Mouse (Mus musculus): ENCODE measurements around the gene Add3. TPM values are rescaled to one million over a fixed set of nuclear protein-coding genes. Genes with fewer than 3 reads are reported as not detected.

The Add3 gene
- polyA plus RNA-seq, 1 experiment from 2014 or later: 49.7 TPM

GRCm38 (mm10) chr19:53156361-53156760 lies 16.1 kb downstream of the Add3 start:
- Histone ChIP-seq H3K9ac (ENCODE audit: low read length) (no peak overlapping the region), H3K36me3 (ENCODE audit: control insufficient read depth, insufficient read depth, low read length) (no peaks in the 10 kb centered on the region), H3K4me3 (ENCODE audit: low read depth, low read length) (no peak overlapping the region), H3K9me3 (ENCODE audit: control insufficient read depth, low read length) (no peaks in the 10 kb centered on the region), H3K27me3 (ENCODE audit: control insufficient read depth, insufficient read depth, low read length) (no peaks in the 10 kb centered on the region), H3K27ac (ENCODE audit: low read depth, low read length) (no peak overlapping the region), H3K4me2 (no peak overlapping the region), H3K4me1 (ENCODE audit: control insufficient read depth, insufficient read depth, low read length) (no peaks in the 10 kb centered on the region)
- DNase-seq (ENCODE audit: low spot score, missing footprints) (no peak), ATAC-seq (ENCODE audit: low FRiP score) (no peak)
- 86% methylated on average over 3 of the region's 3 CpGs for WGBS

DNA sequence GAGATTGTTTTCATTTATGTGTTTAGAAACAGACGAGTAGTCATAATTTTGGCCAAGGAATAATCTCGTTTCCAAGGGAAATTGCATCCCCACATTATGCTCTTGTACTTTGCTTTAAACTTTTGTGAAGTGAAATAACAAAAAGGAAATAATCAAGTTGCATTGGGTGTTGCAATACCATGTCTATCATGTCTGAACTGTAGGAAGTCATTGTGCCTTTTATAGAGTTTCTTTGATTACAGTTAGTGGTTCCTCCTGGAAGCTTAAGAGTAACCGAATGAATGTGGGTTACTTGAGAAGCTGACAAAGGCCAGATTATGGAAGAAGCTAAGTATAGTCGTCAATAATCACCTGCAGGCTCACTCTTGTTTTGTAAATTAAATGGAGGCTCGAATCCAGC lies 16.9 kb downstream of the Add3 start:
- H3K27ac ChIP-seq (ENCODE audit: low read depth, low read length): no peak overlapping the region
- no peaks in the 10 kb centered on the region for H3K27me3 ChIP-seq (ENCODE audit: control insufficient read depth, insufficient read depth, low read length)
- ATAC-seq (ENCODE audit: low FRiP score) (no peak), DNase-seq (ENCODE audit: low spot score, missing footprints) (peak; percentile 56)
- no peaks in the 10 kb centered on the region for H3K36me3 ChIP-seq (ENCODE audit: control insufficient read depth, insufficient read depth, low read length)
- H3K9me3 ChIP-seq (ENCODE audit: control insufficient read depth, low read length): no peaks in the 10 kb centered on the region
- H3K9ac ChIP-seq (ENCODE audit: low read length): no peak overlapping the region
- no peaks in the 10 kb centered on the region for H3K4me1 ChIP-seq (ENCODE audit: control insufficient read depth, insufficient read depth, low read length)
- WGBS: 84% methylated on average over 5 of the region's 5 CpGs
- H3K4me2 ChIP-seq: no peak overlapping the region
- no peak overlapping the region for H3K4me3 ChIP-seq (ENCODE audit: low read depth, low read length)

GRCm38 (mm10) chr19:53159351-53159750 lies 19.1 kb downstream of the Add3 start:
- Histone ChIP-seq H3K4me3 (ENCODE audit: low read depth, low read length) (no peak overlapping the region), H3K9me3 (ENCODE audit: control insufficient read depth, low read length) (no peaks in the 10 kb centered on the region), H3K4me2 (no peak overlapping the region), H3K36me3 (ENCODE audit: control insufficient read depth, insufficient read depth, low read length) (no peaks in the 10 kb centered on the region), H3K4me1 (ENCODE audit: control insufficient read depth, insufficient read depth, low read length) (no peaks in the 10 kb centered on the region), H3K9ac (ENCODE audit: low read length) (no peak overlapping the region), H3K27me3 (ENCODE audit: control insufficient read depth, insufficient read depth, low read length) (no peaks in the 10 kb centered on the region), H3K27ac (ENCODE audit: low read depth, low read length) (no peak overlapping the region)
- no peak for DNase-seq (ENCODE audit: low spot score, missing footprints)
- no peak for ATAC-seq (ENCODE audit: low FRiP score)
- 33% methylated on average over 7 of the region's 7 CpGs for WGBS

- no peaks in the 10 kb centered on the region; the same call in 1 of the 2 replicates for H3K4me1 ChIP-seq (ENCODE audit: control insufficient read depth, insufficient read depth, low read length)
- no peak overlapping the region for H3K4me2 ChIP-seq
- no peaks in the 10 kb centered on the region for H3K9me3 ChIP-seq (ENCODE audit: control insufficient read depth, low read length)
- no peaks in the 10 kb centered on the region for H3K36me3 ChIP-seq (ENCODE audit: control insufficient read depth, insufficient read depth, low read length)
- H3K27me3 ChIP-seq (ENCODE audit: control insufficient read depth, insufficient read depth, low read length): no peaks in the 10 kb centered on the region
- no peak for ATAC-seq (ENCODE audit: low FRiP score)
- H3K4me3 ChIP-seq (ENCODE audit: low read depth, low read length): no peak overlapping the region
- 88% methylated on average over 6 of the region's 6 CpGs for WGBS
- H3K27ac ChIP-seq (ENCODE audit: low read depth, low read length): no peak overlapping the region
- DNase-seq (ENCODE audit: low spot score, missing footprints): no peak
- no peak overlapping the region for H3K9ac ChIP-seq (ENCODE audit: low read length)
Measured at GRCm38 (mm10) chr19:53162927-53163326, 22.7 kb downstream of the Add3 start.

DNA sequence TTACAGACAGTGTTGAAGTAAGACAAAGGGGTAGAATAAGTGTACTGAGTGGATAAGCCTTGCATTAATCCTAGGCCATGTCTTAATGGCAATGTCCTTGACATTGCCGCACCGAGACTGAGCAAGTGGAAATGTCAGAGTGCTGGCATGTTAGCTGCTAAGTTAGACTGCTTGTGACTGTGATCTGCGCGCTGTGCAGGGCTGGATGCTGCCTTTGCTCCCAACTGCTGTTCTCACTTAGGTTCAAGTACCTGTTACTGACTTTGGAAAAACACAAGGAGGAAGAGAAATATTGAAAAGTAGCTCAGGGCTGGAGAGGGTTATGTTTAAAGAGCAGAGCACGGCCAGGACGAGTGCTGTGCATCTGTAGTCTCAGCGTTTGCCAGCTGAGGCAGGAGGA lies 24.4 kb downstream of the Add3 start:
- Histone ChIP-seq H3K4me2 (no peak overlapping the region), H3K4me3 (ENCODE audit: low read depth, low read length) (no peak overlapping the region), H3K27ac (ENCODE audit: low read depth, low read length) (no peak overlapping the region), H3K36me3 (ENCODE audit: control insufficient read depth, insufficient read depth, low read length) (no peaks in the 10 kb centered on the region), H3K9me3 (ENCODE audit: control insufficient read depth, low read length) (no peaks in the 10 kb centered on the region), H3K27me3 (ENCODE audit: control insufficient read depth, insufficient read depth, low read length) (no peaks in the 10 kb centered on the region), H3K4me1 (ENCODE audit: control insufficient read depth, insufficient read depth, low read length) (no peaks in the 10 kb centered on the region; the same call in 1 of the 2 replicates), H3K9ac (ENCODE audit: low read length) (no peak overlapping the region)
- WGBS: 86% methylated on average over 7 of the region's 7 CpGs
- DNase-seq (ENCODE audit: low spot score, missing footprints): no peak
- ATAC-seq (ENCODE audit: low FRiP score): no peak

DNA sequence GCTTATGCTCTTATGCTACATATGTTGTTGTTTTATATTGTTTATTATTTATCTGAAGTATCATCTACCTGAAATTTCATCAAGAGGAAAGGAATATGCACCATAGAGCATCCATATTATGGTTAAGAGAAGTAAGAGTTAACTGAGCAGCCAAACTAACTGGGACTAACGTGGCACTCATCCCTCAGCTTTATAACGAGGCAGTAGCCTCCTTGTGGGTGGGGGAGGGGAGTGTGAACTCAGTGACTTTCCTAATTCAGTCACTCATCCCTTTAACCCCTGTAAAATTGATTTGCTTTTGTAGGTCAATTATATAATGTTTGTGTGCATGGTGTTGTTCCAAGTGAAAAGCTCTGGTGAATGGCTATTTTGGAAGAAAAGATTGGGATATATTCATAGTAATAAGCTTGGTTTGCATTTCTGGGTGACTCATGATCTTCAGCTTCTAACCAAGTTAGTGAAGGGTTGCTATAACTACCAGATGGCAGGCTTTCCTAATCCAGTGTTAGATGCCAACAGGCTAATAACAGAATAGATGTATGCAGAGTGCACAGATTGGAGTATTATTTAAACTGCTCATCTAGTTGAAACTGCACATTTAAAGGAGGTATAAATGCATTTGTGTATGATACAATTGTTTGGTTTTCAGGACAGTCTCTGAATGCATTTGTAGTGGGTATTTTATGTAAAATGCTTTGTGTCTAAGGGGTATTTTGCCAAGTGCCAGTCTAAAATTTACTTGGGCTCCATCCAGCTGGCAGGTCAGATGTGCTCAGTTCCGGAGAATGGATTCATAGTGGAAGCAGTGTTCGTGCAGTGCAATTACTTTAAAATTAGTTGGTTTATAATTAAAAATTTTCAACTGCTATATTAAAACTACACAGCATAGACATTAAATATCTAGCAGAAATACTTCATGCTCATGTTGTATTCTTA lies 25.3 kb downstream of the Add3 start:
- H3K36me3 ChIP-seq (ENCODE audit: control insufficient read depth, insufficient read depth, low read length): no peaks in the 10 kb centered on the region
- no peak overlapping the region for H3K27ac ChIP-seq (ENCODE audit: low read depth, low read length)
- ATAC-seq (ENCODE audit: low FRiP score): no peak
- no peaks in the 10 kb centered on the region; the same call in 1 of the 2 replicates for H3K4me1 ChIP-seq (ENCODE audit: control insufficient read depth, insufficient read depth, low read length)
- H3K27me3 ChIP-seq (ENCODE audit: control insufficient read depth, insufficient read depth, low read length): no peaks in the 10 kb centered on the region
- peak; percentile 35 for DNase-seq (ENCODE audit: low spot score, missing footprints)
- no peak overlapping the region for H3K9ac ChIP-seq (ENCODE audit: low read length)
- H3K4me3 ChIP-seq (ENCODE audit: low read depth, low read length): no peak overlapping the region
- 55% methylated on average over 4 of the region's 4 CpGs for WGBS
- no peaks in the 10 kb centered on the region for H3K9me3 ChIP-seq (ENCODE audit: control insufficient read depth, low read length)
- no peak overlapping the region for H3K4me2 ChIP-seq

DNA sequence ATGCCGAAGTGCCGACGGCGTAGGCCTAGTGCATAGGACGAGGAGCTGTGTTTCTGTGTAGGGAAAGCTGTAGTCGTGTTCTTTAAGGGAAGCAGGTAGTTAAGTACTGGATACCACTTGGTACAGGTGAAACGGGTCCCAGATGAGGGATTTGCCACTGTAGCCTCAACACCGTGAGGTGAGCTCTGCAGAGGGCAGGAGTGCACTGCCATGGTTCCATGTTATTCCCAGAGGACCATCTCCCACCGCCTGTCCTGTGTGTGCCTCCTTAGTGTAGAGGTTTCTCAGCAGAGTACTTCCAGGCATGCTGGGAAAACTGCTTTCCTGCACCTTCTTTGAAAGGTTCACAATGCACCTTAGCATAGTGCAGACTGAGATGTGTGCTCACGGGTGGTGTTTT lies 26.1 kb downstream of the Add3 start:
- no peak overlapping the region for H3K4me3 ChIP-seq (ENCODE audit: low read depth, low read length)
- H3K9me3 ChIP-seq (ENCODE audit: control insufficient read depth, low read length): no peaks in the 10 kb centered on the region
- DNase-seq (ENCODE audit: low spot score, missing footprints) (peak; percentile 59), ATAC-seq (ENCODE audit: low FRiP score) (no peak)
- H3K4me2 ChIP-seq: no peak overlapping the region
- no peaks in the 10 kb centered on the region for H3K36me3 ChIP-seq (ENCODE audit: control insufficient read depth, insufficient read depth, low read length)
- no peak overlapping the region for H3K27ac ChIP-seq (ENCODE audit: low read depth, low read length)
- no peak overlapping the region for H3K9ac ChIP-seq (ENCODE audit: low read length)
- no peaks in the 10 kb centered on the region for H3K27me3 ChIP-seq (ENCODE audit: control insufficient read depth, insufficient read depth, low read length)
- 96% methylated on average over 10 of the region's 10 CpGs for WGBS
- H3K4me1 ChIP-seq (ENCODE audit: control insufficient read depth, insufficient read depth, low read length): no peaks in the 10 kb centered on the region; the same call in 1 of the 2 replicates

DNA sequence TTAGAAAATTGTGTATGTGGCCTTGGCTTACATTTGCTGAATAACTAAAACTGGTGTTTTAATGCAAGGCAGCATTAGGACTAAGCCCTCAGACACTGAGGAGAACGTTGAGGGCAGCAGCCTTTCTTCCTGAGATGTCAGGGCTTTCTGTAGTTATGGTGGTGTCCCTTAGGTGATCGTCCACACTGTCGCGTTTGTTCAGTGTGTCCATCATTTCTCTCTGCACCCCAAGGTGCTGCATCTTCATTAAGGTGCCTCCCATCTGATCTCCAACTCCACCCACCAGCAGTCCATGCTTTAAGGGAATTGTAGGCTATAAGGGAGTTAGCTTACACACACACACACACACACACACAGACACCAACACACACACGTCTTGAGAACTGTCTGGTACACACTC lies 28.3 kb downstream of the Add3 start:
- Histone ChIP-seq H3K4me1 (ENCODE audit: control insufficient read depth, insufficient read depth, low read length) (no peaks in the 10 kb centered on the region; the same call in 1 of the 2 replicates), H3K27ac (ENCODE audit: low read depth, low read length) (no peak overlapping the region), H3K27me3 (ENCODE audit: control insufficient read depth, insufficient read depth, low read length) (no peaks in the 10 kb centered on the region), H3K9ac (ENCODE audit: low read length) (no peak overlapping the region), H3K36me3 (ENCODE audit: control insufficient read depth, insufficient read depth, low read length) (no peaks in the 10 kb centered on the region), H3K9me3 (ENCODE audit: control insufficient read depth, low read length) (no peaks in the 10 kb centered on the region), H3K4me3 (ENCODE audit: low read depth, low read length) (no peak overlapping the region), H3K4me2 (no peak overlapping the region)
- 81% methylated on average over 5 of the region's 5 CpGs for WGBS
- no peak for ATAC-seq (ENCODE audit: low FRiP score)
- peak; percentile 66 for DNase-seq (ENCODE audit: low spot score, missing footprints)

GRCm38 (mm10) chr19:53170651-53171050 lies 30.4 kb downstream of the Add3 start:
- Histone ChIP-seq H3K9me3 (ENCODE audit: control insufficient read depth, low read length) (no peaks in the 10 kb centered on the region), H3K4me2 (no peak overlapping the region), H3K9ac (ENCODE audit: low read length) (no peak overlapping the region), H3K4me3 (ENCODE audit: low read depth, low read length) (no peak overlapping the region), H3K36me3 (ENCODE audit: control insufficient read depth, insufficient read depth, low read length) (no peaks in the 10 kb centered on the region), H3K27ac (ENCODE audit: low read depth, low read length) (no peak overlapping the region), H3K27me3 (ENCODE audit: control insufficient read depth, insufficient read depth, low read length) (no peaks in the 10 kb centered on the region), H3K4me1 (ENCODE audit: control insufficient read depth, insufficient read depth, low read length) (no peaks in the 10 kb centered on the region)
- ATAC-seq (ENCODE audit: low FRiP score) (no peak), DNase-seq (ENCODE audit: low spot score, missing footprints) (peak; percentile 49)
- 68% methylated on average over 5 of the region's 5 CpGs for WGBS

All from midbrain, embryonic 11.5 days (tissue).